Mouse (Mus musculus) adrenal gland, postnatal 14 days (tissue): ENCODE data around the gene Asxl1. TPM values are rescaled to one million over a fixed set of nuclear protein-coding genes. Genes with fewer than 3 reads are reported as not detected.

ENCODE experiments used
- DNase-seq: peaks from one replicate; pipeline ENCODE4 v3.0.0; 2021; ENCODE audit warnings: mixed read lengths
- total RNA-seq: library from RNA; stranded (reverse); gene quantifications from 2 replicates; pipeline ENCODE4 v1.2.3, GENCODE M21; 2021

Asxl1 gene
- total RNA-seq, 1 experiment from 2014 or later: 24.8 TPM

- DNase-seq: peak; percentile 88
Measured at GRCm38 (mm10) chr2:153444254-153445136, 98.9 kb downstream of the Asxl1 start.

GRCm38 (mm10) chr2:153445137-153446016, 99.7 kb downstream of the Asxl1 start:
- DNase-seq: peak; percentile 46

GRCm38 (mm10) chr2:153446017-153446408, 100.4 kb downstream of the Asxl1 start:
- DNase-seq: peak; percentile 62

GRCm38 (mm10) chr2:153446476-153446875, 100.8 kb downstream of the Asxl1 start:
- DNase-seq: no peak

GRCm38 (mm10) chr2:153447719-153448118, 102.1 kb downstream of the Asxl1 start:
- peak; percentile 74 for DNase-seq

GRCm38 (mm10) chr2:153448519-153448918, 102.9 kb downstream of the Asxl1 start:
- no peak for DNase-seq

Other genes with a start within 250 kb of the Asxl1 start
- 2.0 and 2.9 TPM in 2 replicates for gene Hck, start 237.4 kb upstream of the Asxl1 start, total RNA-seq
- 96.0 and 104 TPM in 2 replicates for gene Tm9sf4, start 184.5 kb upstream of the Asxl1 start, total RNA-seq
- gene Tspyl3, start 120.4 kb upstream of the Asxl1 start, total RNA-seq: 3.2 and 4.7 TPM in 2 replicates
- gene Plagl2, start 104.4 kb upstream of the Asxl1 start, total RNA-seq: 9.3 and 10.6 TPM in 2 replicates
- gene Pofut1, start 104.3 kb upstream of the Asxl1 start, total RNA-seq: 29.4 and 32.2 TPM in 2 replicates
- gene Kif3b, start 54.4 kb upstream of the Asxl1 start, total RNA-seq: 22.5 and 24.4 TPM in 2 replicates
- not detected in 2 replicates for gene 4930404H24Rik, start 147.0 kb downstream of the Asxl1 start, total RNA-seq
- 15.6 and 16.0 TPM in 2 replicates for gene Nol4l, start 184.1 kb downstream of the Asxl1 start, total RNA-seq